Mouse (Mus musculus): ENCODE results near the gene Acox3.
"Not testable (repeated sequence)": the region's sequence is repeated elsewhere in the genome, so short reads cannot be mapped to it uniquely, and the experiment has no call there.

The Acox3 gene

DNA sequence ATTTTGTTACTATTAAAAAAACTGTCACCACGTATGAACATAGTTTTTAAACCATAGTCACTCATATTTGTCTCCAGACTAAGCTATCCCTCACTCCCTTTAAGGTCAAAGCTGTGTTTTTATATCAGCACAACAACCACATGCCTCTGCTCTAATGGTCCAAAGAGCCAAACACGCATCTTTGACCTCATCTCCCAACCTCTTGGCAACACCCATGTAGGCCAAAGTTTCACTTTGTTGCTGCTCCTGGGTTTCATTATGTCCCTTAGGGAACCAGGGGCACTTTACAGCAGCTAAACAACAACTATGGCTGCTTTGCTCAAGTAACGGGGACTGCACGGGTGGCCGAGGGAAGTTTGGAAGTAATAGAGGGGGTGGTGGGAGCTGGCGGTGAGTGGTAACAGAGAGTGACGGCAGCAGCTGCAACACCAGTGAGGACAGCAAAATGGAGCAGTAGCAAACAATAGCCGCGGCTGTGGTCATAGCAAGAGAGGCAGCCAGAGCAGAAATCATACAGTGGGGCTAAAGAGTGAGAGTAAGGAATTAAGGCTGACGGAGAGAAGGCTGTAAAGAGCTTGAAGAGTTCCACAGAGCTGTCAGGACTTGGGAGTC lies 6.3 kb upstream of the Acox3 start:
- DNase-seq (ENCODE audit: low read depth, low spot score) = no peak

- no peak for DNase-seq (ENCODE audit: low read depth, low spot score)
These were observed 4.4 kb upstream of the Acox3 start for GRCm38 (mm10) chr5:35578411-35578810.

DNA sequence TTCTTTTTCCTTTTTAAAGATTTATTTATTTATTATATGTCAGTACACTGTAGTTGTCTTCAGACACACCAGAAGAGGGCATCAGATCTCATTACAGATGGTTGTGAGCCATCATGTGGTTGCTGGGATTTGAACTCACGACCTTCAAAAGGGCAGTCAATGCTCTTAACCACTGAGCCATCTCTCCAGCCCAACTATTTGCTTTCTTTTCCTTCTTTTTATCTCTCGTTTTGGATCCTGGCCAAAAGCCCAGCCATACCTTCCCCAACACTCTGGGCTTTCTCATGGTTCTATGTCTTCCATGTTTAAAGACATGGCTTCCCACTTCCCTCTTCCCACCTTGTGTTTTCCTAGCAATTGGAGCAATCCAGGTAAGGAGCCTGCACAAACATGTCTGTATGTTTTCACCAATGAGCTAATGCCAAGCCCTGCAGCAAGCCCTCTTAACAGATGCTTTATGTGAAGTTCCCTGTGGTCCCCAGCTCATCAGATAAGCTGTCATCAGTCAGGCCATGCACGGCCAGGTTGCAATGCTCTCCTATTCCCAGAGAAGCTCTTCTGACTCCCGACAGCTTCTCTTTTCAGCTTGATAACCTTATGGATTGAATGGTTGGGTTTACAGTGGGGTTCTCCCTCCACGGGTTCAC lies 3.5 kb upstream of the Acox3 start:
- DNase-seq (ENCODE audit: low read depth, low spot score) = no peak

DNA sequence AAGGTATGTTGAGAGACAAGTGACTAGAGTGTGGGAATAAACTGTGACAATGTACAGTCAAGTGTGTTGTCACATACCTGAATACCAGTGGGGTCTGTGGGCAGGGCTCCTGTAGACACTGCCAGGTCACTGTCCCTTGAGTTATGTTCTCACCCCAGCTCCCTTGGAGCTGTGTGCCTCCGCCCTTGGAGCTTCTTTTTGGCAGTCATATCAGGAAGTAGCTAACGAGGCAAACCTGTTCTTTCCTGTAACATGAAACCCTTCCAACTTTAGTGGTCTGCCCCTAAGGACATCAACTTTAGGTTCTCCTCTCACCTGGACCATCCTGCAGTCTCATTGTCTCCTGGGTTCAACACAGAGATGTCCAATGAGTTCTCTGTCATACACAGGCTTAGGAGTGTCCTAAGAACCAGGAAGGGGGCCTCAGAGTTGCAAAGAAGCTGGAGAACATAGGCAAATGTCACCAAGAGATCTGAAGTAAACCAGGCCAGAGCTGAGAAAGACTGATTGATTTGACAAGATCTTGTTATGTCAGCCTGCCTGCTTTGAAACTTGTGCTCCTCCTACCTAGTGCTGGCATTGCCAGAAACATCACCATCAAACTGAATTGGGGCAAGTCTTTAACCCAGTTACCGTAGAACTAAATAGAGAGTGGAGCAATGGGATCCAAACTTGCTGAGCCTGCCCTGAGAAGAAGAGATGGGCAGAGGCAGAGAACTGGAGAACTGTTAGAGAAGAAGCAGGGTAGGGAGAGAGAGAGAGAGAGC lies 2.5 kb upstream of the Acox3 start:
- no peak for DNase-seq (ENCODE audit: low read depth, low spot score)

DNA sequence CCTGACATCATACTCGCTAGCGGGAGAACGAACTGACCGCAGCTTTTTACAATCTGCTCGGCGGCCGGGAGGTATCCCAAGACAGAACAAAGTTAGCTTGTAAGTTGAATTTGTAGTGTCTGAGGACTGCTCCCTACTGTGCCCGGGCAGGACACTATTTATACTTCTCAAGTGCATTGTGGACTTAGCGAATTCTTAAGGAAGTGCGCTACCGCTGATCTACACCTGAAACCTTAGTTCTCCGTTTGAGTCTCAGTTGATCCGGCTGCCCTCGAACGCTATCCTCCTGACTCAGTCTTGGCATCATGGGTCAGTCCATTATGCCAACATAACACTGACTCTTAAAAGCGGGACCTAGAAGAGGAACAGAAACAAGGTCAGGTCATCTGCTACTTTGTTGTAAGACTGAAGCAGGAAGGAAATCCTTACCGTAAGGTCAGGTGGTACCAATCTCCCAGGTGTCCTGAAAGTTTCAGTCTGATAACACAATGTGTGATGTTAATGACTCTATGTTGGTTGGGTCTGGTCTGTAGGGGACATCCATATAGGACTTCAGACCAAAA lies 462 bp downstream of the Acox3 start:
- DNase-seq (ENCODE audit: low read depth, low spot score) = no peak

DNA sequence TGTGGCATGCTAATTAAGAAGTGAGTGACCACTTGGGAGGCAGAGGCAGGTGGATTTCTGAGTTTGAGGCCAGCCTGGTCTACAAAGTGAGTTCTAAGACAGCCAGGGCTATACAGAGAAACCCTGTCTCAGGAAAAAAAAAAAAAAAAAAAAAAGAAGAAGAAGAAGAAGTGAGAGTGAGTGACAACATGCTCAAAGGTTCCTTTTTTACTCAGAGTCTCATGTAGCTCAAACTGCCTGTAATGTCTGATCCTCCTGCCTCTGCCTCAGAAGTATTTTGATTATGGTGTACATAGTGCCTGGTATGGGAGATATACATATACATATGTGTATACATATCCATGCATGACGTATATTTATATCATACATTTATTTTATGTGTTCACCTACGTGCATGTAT lies 1.4 kb downstream of the Acox3 start:
- DNase-seq (ENCODE audit: low read depth, low spot score) = not testable (repeated sequence)

- no peak for DNase-seq (ENCODE audit: low read depth, low spot score)
These were observed 8.7 kb downstream of the Acox3 start for GRCm38 (mm10) chr5:35591497-35591896.

DNA sequence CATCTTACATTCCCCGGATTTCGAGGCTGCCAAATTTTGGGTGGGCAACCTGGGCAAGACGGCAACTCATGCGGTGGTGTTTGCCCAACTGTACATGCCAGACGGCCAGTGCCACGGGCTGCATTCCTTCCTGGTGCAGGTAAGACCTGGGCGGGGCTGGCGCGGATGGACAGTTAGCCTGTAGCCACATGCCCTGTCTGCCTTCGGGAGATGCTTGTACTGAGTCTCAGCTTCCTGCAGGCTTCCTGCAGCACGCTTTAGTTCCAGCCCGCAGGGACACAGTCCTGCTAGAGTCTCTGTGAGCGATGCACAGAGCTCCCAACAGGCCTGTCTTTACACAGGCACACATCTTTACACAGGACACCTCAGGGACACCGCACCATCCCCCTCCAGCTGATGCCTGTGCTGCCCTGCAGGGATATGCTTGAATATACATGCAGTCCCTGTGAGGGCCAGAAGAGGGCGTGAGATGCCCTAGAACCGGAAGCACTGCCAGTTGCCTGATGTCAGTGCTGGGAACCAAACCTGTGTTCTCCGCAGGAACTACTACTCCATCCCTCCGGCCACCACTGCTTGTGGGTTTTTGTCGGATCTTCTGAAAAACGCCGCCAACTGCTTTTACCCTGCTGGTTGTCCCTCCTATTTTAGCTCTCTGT lies 9.4 kb downstream of the Acox3 start:
- DNase-seq (ENCODE audit: low read depth, low spot score) = peak; percentile 48

GRCm38 (mm10) chr5:35592824-35593223 lies 10.0 kb downstream of the Acox3 start:
- DNase-seq (ENCODE audit: low read depth, low spot score) = no peak

GRCm38 (mm10) chr5:35593272-35593671 lies 10.4 kb downstream of the Acox3 start:
- DNase-seq (ENCODE audit: low read depth, low spot score) = no peak

DNA sequence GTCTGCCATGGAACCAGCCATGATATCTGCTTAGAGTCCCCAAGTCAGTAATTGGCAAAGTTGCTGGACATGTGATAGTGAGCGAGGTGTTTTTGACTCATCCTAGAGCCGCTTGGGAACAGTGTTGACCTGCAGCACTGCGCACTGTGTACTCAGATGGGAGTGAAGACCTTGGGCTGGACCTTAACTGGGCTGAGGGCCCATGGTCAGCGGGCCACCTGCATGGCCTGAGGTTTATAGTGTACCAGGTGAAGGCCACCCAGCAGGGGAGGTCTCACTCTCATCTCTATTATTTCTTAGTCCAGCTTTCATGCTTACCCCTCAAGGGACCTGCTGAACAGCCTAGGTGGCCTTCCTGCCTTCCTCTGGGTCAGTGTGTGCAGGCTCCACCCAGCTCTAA lies 11.9 kb downstream of the Acox3 start:
- DNase-seq (ENCODE audit: low read depth, low spot score) = no peak

- DNase-seq (ENCODE audit: low read depth, low spot score) = peak; percentile 83
These were observed 12.9 kb downstream of the Acox3 start for GRCm38 (mm10) chr5:35595706-35596105.

DNA sequence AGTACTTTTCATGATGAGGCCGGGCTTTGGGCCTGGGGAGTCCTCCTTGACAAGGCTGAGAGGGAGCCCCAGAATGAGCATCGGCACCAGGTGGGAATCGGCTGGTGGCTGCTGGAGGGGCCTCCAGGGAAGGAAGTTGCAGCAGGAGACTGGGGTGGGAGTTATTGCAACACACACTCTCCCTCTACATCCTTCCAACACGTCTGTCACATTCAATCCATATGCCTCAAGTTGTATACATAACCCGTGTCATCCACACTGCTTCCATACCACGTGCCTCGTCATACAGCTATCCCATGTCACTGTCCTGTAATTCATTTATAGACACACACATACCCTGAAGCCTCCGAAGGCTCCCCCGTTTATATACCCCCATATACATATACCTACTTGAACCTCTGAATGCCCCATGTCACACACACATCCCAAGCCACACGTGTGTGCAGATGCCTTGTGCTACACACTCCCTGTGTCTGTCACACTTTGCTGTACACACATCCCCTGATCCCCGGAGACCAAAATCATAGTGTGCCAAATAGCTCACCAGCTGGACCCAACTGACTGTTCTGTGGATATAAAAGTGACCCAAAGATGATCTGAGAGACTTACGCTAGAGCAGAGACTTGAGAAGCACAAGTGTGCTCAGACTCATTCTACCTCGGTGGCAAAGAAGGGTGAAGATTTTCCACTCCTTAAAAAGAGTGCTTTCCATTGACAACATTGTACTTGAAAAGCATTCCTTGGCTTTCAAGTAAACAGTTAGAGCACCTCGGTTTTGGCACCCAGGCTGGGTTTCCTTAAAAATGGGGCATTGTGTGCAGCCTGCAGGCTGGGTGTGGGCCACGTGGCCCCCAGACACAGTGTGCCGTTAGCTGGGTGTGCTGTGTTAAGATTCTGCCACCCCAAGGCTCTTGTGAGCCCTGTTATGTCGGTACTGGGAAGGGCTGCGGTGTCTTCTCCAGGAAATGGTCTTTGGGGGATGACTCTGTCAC lies 13.6 kb downstream of the Acox3 start:
- no peak for DNase-seq (ENCODE audit: low read depth, low spot score)

- no peak for DNase-seq (ENCODE audit: low read depth, low spot score)
These were observed 17.4 kb downstream of the Acox3 start for GRCm38 (mm10) chr5:35600233-35600632.

DNA sequence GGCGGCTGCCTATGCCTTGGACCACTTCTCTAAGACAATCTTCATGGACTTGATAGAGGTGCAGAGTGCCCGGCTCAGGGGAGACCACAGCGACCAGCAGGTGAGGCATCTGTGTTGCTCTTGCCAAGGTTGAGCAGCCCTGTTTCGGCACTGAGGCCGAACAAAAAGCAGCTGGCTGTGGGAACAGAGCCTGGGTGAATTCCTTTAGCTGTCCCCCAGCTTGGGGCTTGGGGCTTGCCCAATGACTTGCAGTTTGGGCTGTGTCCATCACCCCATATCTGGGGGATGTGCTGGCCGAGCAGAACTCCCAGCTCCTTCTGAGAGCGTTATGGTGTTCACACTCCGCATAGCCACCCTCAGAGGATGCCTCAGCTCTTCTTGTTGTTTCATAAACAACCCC lies 18.7 kb downstream of the Acox3 start:
- DNase-seq (ENCODE audit: low read depth, low spot score) = no peak

DNA sequence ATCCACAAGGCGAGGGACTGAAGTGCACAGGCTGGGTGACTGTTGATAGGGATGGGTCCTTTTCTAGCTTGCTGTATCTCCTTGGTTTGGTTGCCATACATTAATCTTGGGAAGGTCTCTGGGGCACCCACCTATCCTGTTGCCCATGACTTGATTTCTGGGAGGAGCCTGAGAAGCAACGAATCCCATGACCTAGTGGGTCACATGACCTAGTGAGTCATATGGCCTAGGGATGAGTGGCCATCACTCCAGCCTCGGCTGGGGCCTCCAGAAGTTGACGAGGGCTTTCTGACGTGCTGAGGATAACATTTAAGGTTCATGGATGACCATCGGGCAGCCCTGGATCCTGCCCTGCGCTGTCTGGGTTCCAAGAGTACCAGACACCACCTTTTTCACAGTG lies 22.5 kb downstream of the Acox3 start:
- no peak for DNase-seq (ENCODE audit: low read depth, low spot score)

GRCm38 (mm10) chr5:35606800-35607199 lies 24.0 kb downstream of the Acox3 start:
- no peak for DNase-seq (ENCODE audit: low read depth, low spot score)

GRCm38 (mm10) chr5:35607784-35608183 lies 24.9 kb downstream of the Acox3 start:
- DNase-seq (ENCODE audit: low read depth, low spot score) = no peak

GRCm38 (mm10) chr5:35608559-35608958 lies 25.7 kb downstream of the Acox3 start:
- DNase-seq (ENCODE audit: low read depth, low spot score) = no peak

GRCm38 (mm10) chr5:35609381-35609780 lies 26.5 kb downstream of the Acox3 start:
- DNase-seq (ENCODE audit: low read depth, low spot score) = no peak

DNA sequence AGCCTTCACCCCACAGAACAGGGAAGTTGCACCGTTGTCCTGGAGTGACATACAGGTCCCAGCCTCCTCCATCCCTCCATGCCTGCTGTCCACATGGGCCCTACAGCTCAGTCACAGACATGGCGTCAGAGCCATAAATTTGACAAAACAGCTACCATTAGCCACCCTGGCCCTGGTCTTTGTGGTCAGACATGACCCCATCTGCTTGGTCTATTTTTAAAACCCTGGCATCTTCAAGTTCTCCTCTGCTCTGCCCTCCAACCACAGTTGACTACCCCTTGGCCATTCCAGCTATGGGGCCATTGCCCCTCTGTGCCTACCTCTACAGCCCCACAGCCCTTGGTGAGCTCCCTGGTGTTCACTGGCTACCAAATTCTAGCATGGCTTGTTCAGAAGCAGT lies 27.1 kb downstream of the Acox3 start:
- DNase-seq (ENCODE audit: low read depth, low spot score) = no peak

All from CD4-positive, CD25-positive, alpha-beta regulatory T cell, adult 2 months (primary cell).